23 mouse cellular contexts compared by ENCODE assay signal in genomic region chr6:82916459-82916858, GRCm38 (mm10). TPM values are rescaled to one million over a fixed set of nuclear protein-coding genes. Genes with fewer than 3 reads are reported as not detected.
A peak's percentile ranks its signal among the peaks of the same experiment; 100 is the strongest.
DNase-seq lines count a peak whose midpoint lies in the region; ATAC-seq and TF ChIP-seq lines count a peak whose summit lies in the region.
"Had no signal": no experiment of that assay in that cellular context is flagged by ENCODE, and none has a peak within 500 bp of the region (broad histone marks: within the 10 kb centered on the region; RNA-seq: fewer than 3 reads in every experiment).

No protein-coding gene starts in this region.

- DNase-seq in cerebellum, adult 2 months = peak in 1 of 2 experiments; percentile 29
- no peak for DNase-seq in cerebellum, postnatal 36 days
- DNase-seq in cerebellum, postnatal 10 days = peak; percentile 37 to 51
- no peak for DNase-seq in cerebellum, adult 8-10 months
- DNase-seq in hindbrain, embryonic 10.5 days (ENCODE audit: low spot score) = no peak
- DNase-seq in layer of hippocampus, adult 2 months (ENCODE audit: low spot score in 2 of 2) = no peak
- no peak for DNase-seq in layer of hippocampus, postnatal 36 days
- DNase-seq: gastrocnemius, postnatal 25 days; kidney, adult 11 months had no signal

- no peak for TF ChIP-seq CTCF in cerebellum, adult 2 months (IDR thresholded peaks at IDR 0.05; ENCODE audit: borderline replicate concordance, insufficient read depth, low read depth, low read length)
- no peak for TF ChIP-seq CTCF in layer of hippocampus, adult 2 months (conservative IDR thresholded peaks at IDR 0.05)

- no peak overlapping the region for H3K4me3 ChIP-seq in cerebellum, adult 2 months (replicated peaks; ENCODE audit: insufficient read depth, low read depth, low read length)
- no peak overlapping the region for H3K4me3 ChIP-seq in hindbrain, embryonic 13.5 days
- H3K4me3 ChIP-seq in hindbrain, embryonic 10.5 days = no peak overlapping the region
- no peak overlapping the region for H3K4me3 ChIP-seq in layer of hippocampus, adult 2 months
- H3K4me3 ChIP-seq: forebrain, embryonic 10.5 days; forebrain, embryonic 13.5 days; heart, embryonic 12.5 days; heart, embryonic 15.5 days; intestine, embryonic 15.5 days; kidney, embryonic 15.5 days had no signal

- peak overlapping the region; percentile 88 for H3K27ac ChIP-seq in cerebellum, adult 2 months (ENCODE audit: insufficient read depth, low read length)
- 0 out of 2 replicates have a peak overlapping the region, but pooled peaks have one; percentile 23 for H3K27ac ChIP-seq in hindbrain, embryonic 13.5 days
- no peak overlapping the region for H3K27ac ChIP-seq in hindbrain, embryonic 10.5 days
- H3K27ac ChIP-seq in layer of hippocampus, adult 2 months = peak overlapping the region; percentile 72
- H3K27ac ChIP-seq: forebrain, embryonic 10.5 days; forebrain, embryonic 13.5 days; heart, embryonic 15.5 days; intestine, embryonic 15.5 days; kidney, embryonic 15.5 days had no signal

- H3K36me3 ChIP-seq in hindbrain, embryonic 13.5 days = peaks cover 72% of the 10 kb centered on the region
- H3K36me3 ChIP-seq in hindbrain, embryonic 10.5 days = no peaks in the 10 kb centered on the region
- H3K36me3 ChIP-seq: forebrain, embryonic 10.5 days; G1E; heart, embryonic 12.5 days; heart, embryonic 15.5 days; intestine, embryonic 15.5 days; kidney, embryonic 15.5 days had no signal

- ATAC-seq in hindbrain, embryonic 13.5 days (ENCODE audit: low FRiP score) = no peak
- ATAC-seq: Patski had no signal

- no peaks in the 10 kb centered on the region for H3K27me3 ChIP-seq in cerebellum, adult 2 months (ENCODE audit: control insufficient read depth, insufficient read depth, low read length)
- 0 out of 2 replicates have a peak, but pooled peaks cover 3% of the 10 kb centered on the region for H3K27me3 ChIP-seq in hindbrain, embryonic 13.5 days
- no peaks in the 10 kb centered on the region for H3K27me3 ChIP-seq in hindbrain, embryonic 10.5 days (ENCODE audit: insufficient read depth, poor library complexity, severe bottlenecking)
- H3K27me3 ChIP-seq: CH12.LX; forebrain, embryonic 13.5 days; intestine, embryonic 15.5 days; Patski had no signal

- H3K9me3 ChIP-seq in hindbrain, embryonic 13.5 days = no peaks in the 10 kb centered on the region
- no peaks in the 10 kb centered on the region for H3K9me3 ChIP-seq in hindbrain, embryonic 10.5 days
- H3K9me3 ChIP-seq: forebrain, embryonic 10.5 days; forebrain, embryonic 13.5 days; G1E; heart, embryonic 12.5 days; heart, embryonic 15.5 days; intestine, embryonic 15.5 days; kidney, embryonic 15.5 days had no signal

- TF ChIP-seq POLR2A in cerebellum, adult 2 months (IDR thresholded peaks at IDR 0.05; ENCODE audit: borderline replicate concordance, insufficient read depth, low read length) = no peak

- H3K4me2 ChIP-seq in hindbrain, embryonic 13.5 days = no peak overlapping the region
- H3K4me2 ChIP-seq: forebrain, embryonic 13.5 days; heart, embryonic 12.5 days; heart, embryonic 15.5 days; intestine, embryonic 15.5 days; kidney, embryonic 15.5 days had no signal

- WGBS in cerebellum, adult 2 months = 49% methylated on average over 4 of the region's 4 CpGs
- WGBS in hindbrain, embryonic 13.5 days = 93% methylated on average over 4 of the region's 4 CpGs
- WGBS in hindbrain, embryonic 10.5 days = 85% methylated on average over 4 of the region's 4 CpGs

- no peak overlapping the region for H3K9ac ChIP-seq in hindbrain, embryonic 13.5 days
- H3K9ac ChIP-seq: forebrain, embryonic 13.5 days; heart, embryonic 12.5 days; heart, embryonic 15.5 days; intestine, embryonic 15.5 days; kidney, embryonic 15.5 days had no signal

- peaks cover 37% of the 10 kb centered on the region for H3K4me1 ChIP-seq in cerebellum, adult 2 months (ENCODE audit: control insufficient read depth, insufficient read depth, low read length)
- H3K4me1 ChIP-seq in hindbrain, embryonic 13.5 days (replicated peaks) = no peaks in the 10 kb centered on the region
- no peaks in the 10 kb centered on the region for H3K4me1 ChIP-seq in hindbrain, embryonic 10.5 days (replicated peaks)
- H3K4me1 ChIP-seq: forebrain, embryonic 10.5 days; forebrain, embryonic 13.5 days; heart, embryonic 12.5 days; heart, embryonic 15.5 days; intestine, embryonic 15.5 days; kidney, embryonic 15.5 days had no signal

RNA-seq across cellular contexts. Expression of gene Sema4f, which starts 23.1 kb away (rescaled TPM):
- 44.7 and 52.5 TPM in 2 replicates for polyA plus RNA-seq in cerebellum, adult 2 months (2012; rRNA removed)
- 17.5 and 18.6 TPM in 2 replicates for polyA plus RNA-seq in hindbrain, embryonic 13.5 days (2015; fragmentation: Nextera tagmentation; extraction: Ambion mirVana)
- polyA plus RNA-seq in hindbrain, embryonic 10.5 days (2016; fragmentation: Nextera tagmentation; extraction: Ambion mirVana) = 2.9 and 3.2 TPM in 2 replicates
- total RNA-seq in layer of hippocampus, adult 2 months (2021) = 10 to 100 TPM; 41.0 to 44.0 TPM
- 10 to 100 TPM; 41.0 to 41.2 TPM for total RNA-seq in layer of hippocampus, postnatal 36 days (2021)
- polyA plus RNA-seq: G1E had no signal

RNA-seq across cellular contexts. Expression of gene M1ap, which starts 30.2 kb away (rescaled TPM):
- 0.11 and 0.21 TPM in 2 replicates for polyA plus RNA-seq in cerebellum, adult 2 months (2012; rRNA removed)
- not detected in 2 replicates for polyA plus RNA-seq in hindbrain, embryonic 13.5 days (2015; fragmentation: Nextera tagmentation; extraction: Ambion mirVana)
- 0.22 and 0.42 TPM in 2 replicates for polyA plus RNA-seq in hindbrain, embryonic 10.5 days (2016; fragmentation: Nextera tagmentation; extraction: Ambion mirVana)
- not detected for total RNA-seq in layer of hippocampus, adult 2 months (2021)
- total RNA-seq in layer of hippocampus, postnatal 36 days (2021) = not detected
- total RNA-seq: adrenal gland, adult 18-20 months; gastrocnemius, adult 8-10 months; gastrocnemius, postnatal 25 days; heart, postnatal 36 days had no signal
- polyA plus RNA-seq: forebrain, embryonic 13.5 days; hindbrain, embryonic 11.5 days; Patski had no signal

Comparison
In these comparisons a context has a peak if more than half of its experiments do, and no peak if none do; other contexts are left out.
1. DNase-seq: peak in cerebellum, postnatal 10 days (2 of 2); none in cerebellum, postnatal 36 days (0 of 2), cerebellum, adult 8-10 months (single experiment), hindbrain, embryonic 10.5 days (single experiment), layer of hippocampus, adult 2 months (0 of 2) and layer of hippocampus, postnatal 36 days (0 of 2).